Mouse (Mus musculus) left cerebral cortex, adult 18-20 months (tissue): ENCODE data around the gene Ireb2. TPM values are rescaled to one million over a fixed set of nuclear protein-coding genes. Genes with fewer than 3 reads are reported as not detected.

Experiments used
- total RNA-seq, 2 experiments: library from RNA; stranded (reverse); gene quantifications; 2 replicates each; pipeline ENCODE4 v1.2.3; 2021

Gene Ireb2
- total RNA-seq, 2 experiments from 2014 or later: 48.4 to 53.5 TPM

Other genes starting within 250 kb of the Ireb2 start
- 100 to 1,000 TPM; 109 to 126 TPM for gene Acsbg1, start 201.9 kb upstream of the Ireb2 start, total RNA-seq
- 10 to 100 TPM; 49.6 to 51.2 TPM for gene Dnaja4, start 164.9 kb upstream of the Ireb2 start, total RNA-seq
- gene Wdr61, start 129.3 kb upstream of the Ireb2 start, total RNA-seq: 10 to 100 TPM; 58.9 to 60.0 TPM
- 1 to 10 TPM; 1.8 to 4.8 TPM for gene Crabp1, start 99.0 kb upstream of the Ireb2 start, total RNA-seq
- 1 to 10 TPM; 2.1 to 2.2 TPM for gene Hykk, start 53.5 kb downstream of the Ireb2 start, total RNA-seq
- 100 to 1,000 TPM; 114 TPM for gene Psma4, start 87.0 kb downstream of the Ireb2 start, total RNA-seq
- gene AY074887, start 87.2 kb downstream of the Ireb2 start, total RNA-seq: not detected
- 1 to 10 TPM; 3.4 to 3.9 TPM for gene Chrna5, start 117.1 kb downstream of the Ireb2 start, total RNA-seq
- gene Chrna3, start 162.8 kb downstream of the Ireb2 start, total RNA-seq: under 1 TPM; 0.28 to 0.30 TPM
- gene Chrnb4, start 185.0 kb downstream of the Ireb2 start, total RNA-seq: under 1 TPM; 0.09 to 0.28 TPM